Mouse (Mus musculus) spleen, postnatal 4 days (tissue): ENCODE results near the gene Scgb1c1.
A peak's percentile ranks its signal among the peaks of the same experiment; 100 is the strongest.
"Not testable (repeated sequence)": the region's sequence is repeated elsewhere in the genome, so short reads cannot be mapped to it uniquely, and the experiment has no call there.

Source experiments
- DNase-seq, 2 experiments: peaks; one replicate each; pipeline ENCODE4 v3.0.0; 2022; ENCODE audit warnings: low spot score in 2 of 2

The Scgb1c1 gene

DNA sequence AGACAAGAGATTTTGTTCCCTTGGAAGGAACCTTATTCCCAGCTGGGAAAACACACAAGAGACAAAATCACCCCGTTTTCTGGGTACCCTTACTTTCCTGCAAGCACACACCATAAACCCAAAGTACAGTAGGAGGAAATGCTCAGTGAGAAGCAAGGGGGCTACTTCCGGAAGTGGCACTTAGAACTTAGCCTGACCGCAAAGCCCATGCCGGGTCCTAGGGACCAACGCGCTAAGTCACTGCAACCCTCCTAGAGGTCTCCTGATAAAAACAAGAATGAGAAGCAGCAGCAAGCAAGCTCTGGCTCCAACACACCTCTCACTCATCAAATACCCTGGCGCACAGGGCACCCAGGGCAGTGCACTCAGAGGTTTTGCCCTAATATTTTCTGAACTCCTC is 34.0 kb downstream of the Scgb1c1 start:
- DNase-seq, result no peak

DNA sequence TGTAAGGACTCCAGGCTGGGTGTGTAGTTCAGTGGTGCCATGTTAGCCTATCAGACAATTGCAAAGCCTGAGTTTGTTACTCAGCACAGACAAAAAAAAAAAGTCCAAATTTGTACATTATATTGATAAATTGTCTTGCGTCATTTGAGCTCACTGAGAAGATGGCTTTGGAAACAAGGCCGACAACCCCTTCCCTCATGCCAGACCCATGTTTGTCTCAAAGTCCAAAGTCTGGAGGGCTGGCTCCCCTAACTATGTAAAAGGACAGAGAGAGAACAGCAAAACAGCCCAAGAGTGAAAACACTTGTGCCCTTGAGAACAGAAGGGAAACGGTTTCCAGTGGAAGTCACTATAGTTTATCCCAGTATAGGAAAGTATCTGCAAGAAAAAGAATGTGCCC is 35.1 kb downstream of the Scgb1c1 start:
- no peak for DNase-seq

DNA sequence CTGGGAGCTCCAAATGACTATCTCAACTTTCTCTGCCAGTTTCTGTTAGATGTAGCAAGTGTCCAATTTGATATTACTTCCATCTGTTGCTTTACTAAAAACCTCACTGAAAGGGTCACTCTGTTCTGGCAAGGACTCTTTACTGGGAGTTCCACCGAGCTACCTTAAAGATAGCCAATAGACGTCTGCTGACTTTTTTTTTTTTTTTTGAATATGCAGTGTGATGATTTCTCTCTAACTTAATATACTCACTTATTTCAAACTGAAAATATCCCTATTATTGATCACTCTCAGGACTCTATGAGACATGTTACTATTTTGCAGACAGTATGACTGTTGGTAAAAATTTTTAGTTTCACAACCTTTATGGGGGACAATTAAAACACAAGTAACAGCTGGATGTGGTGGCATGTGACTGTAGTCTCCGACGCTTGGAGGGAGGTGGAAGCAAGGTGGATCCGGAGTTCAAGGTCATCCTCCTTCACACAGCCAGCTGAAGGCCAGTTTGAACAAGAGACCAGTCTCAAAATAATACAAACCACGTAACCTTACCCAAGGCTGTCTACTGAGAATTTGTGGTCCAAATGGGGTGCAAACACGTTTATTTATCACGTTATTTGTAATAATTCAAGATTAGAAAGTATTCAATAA is 35.6 kb downstream of the Scgb1c1 start:
- DNase-seq, result no peak

DNA sequence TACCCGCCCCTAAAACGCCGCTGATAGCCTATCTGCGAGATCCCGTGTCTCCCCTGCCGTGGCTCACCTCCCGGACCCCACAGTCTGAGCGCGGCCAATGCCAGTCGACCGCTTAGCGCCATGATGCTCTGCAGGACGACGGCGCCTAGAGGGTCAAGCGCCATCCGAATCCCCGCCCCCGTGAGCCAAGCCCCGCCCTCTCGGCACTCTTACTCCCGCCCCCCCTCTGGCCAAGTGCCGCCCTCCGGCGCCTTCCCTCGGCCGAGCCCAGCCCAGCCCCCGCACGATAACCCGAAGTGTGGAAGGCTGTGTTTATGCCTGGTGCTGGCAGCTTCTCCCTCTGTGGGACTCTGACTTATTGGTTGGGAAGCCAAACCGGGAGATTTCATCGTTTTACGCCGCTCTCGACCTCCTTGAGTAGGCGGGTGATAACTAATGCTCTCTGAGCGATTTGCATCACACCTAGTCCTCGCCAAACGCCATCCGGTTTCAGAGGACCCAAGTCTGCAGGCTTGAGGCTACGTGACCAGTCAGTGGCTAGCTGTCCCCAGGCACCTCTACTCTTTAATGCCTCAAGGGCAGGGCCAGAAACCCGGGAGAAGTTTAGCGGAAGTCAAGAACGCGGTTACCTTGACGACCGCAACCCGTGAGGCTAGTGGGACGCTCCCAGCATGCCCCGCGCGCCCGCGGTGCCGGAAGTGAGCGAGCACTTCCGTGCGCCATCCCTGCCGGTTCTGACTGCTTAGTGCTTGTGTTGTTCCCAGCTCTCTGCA is 36.5 kb downstream of the Scgb1c1 start, which contains the start of the genes Psmd13 and Sirt3:
Gene Psmd13, plus strand, starts transcription at position 273 of the 773 bp plus-strand sequence.
Gene Sirt3, minus strand, starts transcription at position 614 of the 773 bp plus-strand sequence.
- DNase-seq, result peak; percentile 93 to 97

DNA sequence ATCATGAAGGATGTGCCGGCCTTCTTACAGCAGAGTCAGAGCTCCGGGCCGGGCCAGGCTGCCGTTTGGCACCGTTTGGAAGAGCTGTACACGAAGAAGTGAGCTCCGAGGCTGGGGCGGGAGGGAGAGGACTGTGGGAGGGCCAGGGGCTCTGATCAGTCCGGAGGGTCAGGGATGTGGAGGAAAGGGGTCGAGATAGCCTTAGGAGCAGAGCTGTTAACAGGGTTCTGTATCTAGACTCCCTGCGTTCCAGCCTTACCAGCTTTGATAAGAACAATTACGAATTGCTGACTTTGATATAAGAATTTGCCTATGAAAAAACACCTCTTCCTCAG is 37.1 kb downstream of the Scgb1c1 start:
- no peak for DNase-seq

DNA sequence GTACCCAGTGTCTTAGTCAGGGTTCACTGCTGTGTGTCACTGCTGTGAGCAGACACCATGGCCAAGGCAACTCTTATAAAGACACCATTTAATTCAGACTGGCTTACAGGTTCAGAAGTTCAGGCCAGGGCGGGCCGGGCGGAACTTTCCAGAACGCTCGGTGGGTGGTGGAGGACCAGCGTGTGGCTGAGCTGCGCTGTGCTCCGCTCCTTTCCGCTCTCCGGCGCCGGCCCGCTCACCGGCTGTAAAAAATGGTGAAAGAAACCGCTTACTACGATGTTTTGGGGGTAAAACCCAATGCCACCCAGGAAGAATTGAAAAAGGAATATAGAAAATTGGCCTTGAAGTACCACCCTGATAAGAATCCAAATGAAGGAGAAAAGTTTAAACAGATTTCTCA is 45.3 kb downstream of the Scgb1c1 start:
- not testable (repeated sequence) for DNase-seq

DNA sequence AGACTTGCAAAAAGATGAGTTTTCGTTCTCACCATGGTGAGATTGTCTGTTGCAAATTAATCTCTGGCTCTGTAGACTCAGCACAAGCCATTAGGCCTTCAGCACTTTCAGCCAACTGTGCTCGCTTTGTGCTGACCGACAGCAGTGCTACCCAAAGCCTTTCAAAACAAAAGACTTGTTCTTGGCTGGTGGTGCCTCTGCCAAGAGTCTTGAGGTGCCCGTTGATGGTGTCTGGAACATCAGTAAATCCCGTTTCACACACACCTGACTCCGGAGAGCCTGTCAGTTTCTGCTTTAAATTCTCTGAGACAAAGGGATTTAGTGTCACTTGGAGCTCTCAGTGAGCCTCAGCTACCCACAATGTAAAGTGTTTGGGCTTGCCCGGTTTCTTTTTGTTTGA is 48.7 kb downstream of the Scgb1c1 start:
- DNase-seq, result no peak

DNA sequence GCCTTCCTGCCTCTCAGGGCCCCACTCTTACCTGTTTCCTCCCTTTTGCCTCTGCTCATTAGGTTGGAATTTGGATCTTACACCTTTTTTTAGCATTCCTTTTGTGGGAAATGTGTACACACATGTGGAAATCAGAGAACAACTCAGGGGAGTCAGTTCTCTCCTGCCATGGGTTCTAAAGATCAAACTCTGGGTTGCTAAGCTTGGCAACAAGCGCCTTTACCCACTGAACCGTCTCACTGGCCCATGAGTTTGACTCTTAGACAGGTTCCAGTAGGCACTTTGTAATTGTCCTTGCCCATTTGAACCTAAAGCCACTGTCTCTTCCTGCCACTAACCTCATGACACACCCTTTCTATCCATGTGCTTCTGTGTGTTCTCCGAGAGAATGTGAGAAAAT is 49.3 kb downstream of the Scgb1c1 start:
- DNase-seq, result no peak
